Mouse (Mus musculus): Measurements from ENCODE around the gene Vkorc1l1. TPM values are rescaled to one million over a fixed set of nuclear protein-coding genes. Genes with fewer than 3 reads are reported as not detected.

Gene Vkorc1l1
- total and polyA plus RNA-seq, 3 experiments = 24.2 to 42.4 TPM; not detected in 1

- Histone ChIP-seq H3K4me3 (ENCODE audit: control insufficient read depth in 1 of 2, insufficient read depth in 1 of 2, low read depth in 2 of 2, low read length in 2 of 2) (no peak overlapping the region), H3K4me1 (ENCODE audit: control insufficient read depth in 1 of 2, insufficient read depth in 2 of 2, low read length in 2 of 2) (no peaks in the 10 kb centered on the region), H3K27ac (ENCODE audit: control insufficient read depth, low read depth, low read length) (no peak overlapping the region), H3K27me3 (ENCODE audit: control insufficient read depth in 1 of 2, insufficient read depth in 2 of 2, low read length in 2 of 2) (no peaks in the 10 kb centered on the region), H3K9me3 (replicated peaks; ENCODE audit: insufficient read depth, low read length) (no peaks in the 10 kb centered on the region), H3K79me2 (ENCODE audit: control insufficient read depth, insufficient read depth, low read length, poor library complexity) (peaks cover 7% of the 10 kb centered on the region), H3K9ac (ENCODE audit: control insufficient read depth, low read depth, low read length, poor library complexity, severe bottlenecking) (no peak overlapping the region), H3K36me3 (ENCODE audit: control insufficient read depth in 1 of 2, insufficient read depth in 2 of 2, low read length in 2 of 2) (peaks cover 0 to 5% of the 10 kb centered on the region in 2 experiments; a peak in 2 of 4 replicates)
- DNase-seq (ENCODE audit: low read depth, low spot score) = no peak
- TF ChIP-seq NRF1 (IDR thresholded peaks at IDR 0.05; ENCODE audit: insufficient read depth, low read depth, low read length, poor library complexity, severe bottlenecking) = no peak
- no peak for TF ChIP-seq JUND (IDR thresholded peaks at IDR 0.05; ENCODE audit: low read depth, low read length)
- no peak for TF ChIP-seq ZNF384 (IDR thresholded peaks at IDR 0.05; ENCODE audit: low read depth, low read length)
- no peak for TF ChIP-seq HCFC1 (IDR thresholded peaks at IDR 0.05; ENCODE audit: low read depth, low read length)
- TF ChIP-seq USF1 (IDR thresholded peaks at IDR 0.05; ENCODE audit: low read depth, low read length) = no peak
- no peak for TF ChIP-seq CTCF (IDR thresholded peaks at IDR 0.05 in 2 of 3, conservative IDR thresholded peaks at IDR 0.05 in 1 of 3; ENCODE audit: control insufficient read depth in 1 of 3, insufficient read depth in 1 of 3, low read depth in 2 of 3, low read length in 3 of 3, poor library complexity in 1 of 3, severe bottlenecking in 1 of 3)
- no peak for TF ChIP-seq CHD1 (IDR thresholded peaks at IDR 0.05; ENCODE audit: low read depth, low read length)
- TF ChIP-seq GATA1 (IDR thresholded peaks at IDR 0.05; ENCODE audit: low read depth, low read length) = no peak
- TF ChIP-seq CHD2 (IDR thresholded peaks at IDR 0.05; ENCODE audit: low read length) = no peak
- TF ChIP-seq SIN3A (IDR thresholded peaks at IDR 0.05; ENCODE audit: low read length) = no peak
- no peak for TF ChIP-seq ZKSCAN1 (IDR thresholded peaks at IDR 0.05; ENCODE audit: low read depth, low read length)
- TF ChIP-seq MAZ (IDR thresholded peaks at IDR 0.05; ENCODE audit: low read depth, low read length) = no peak
- TF ChIP-seq GABPA (IDR thresholded peaks at IDR 0.05; ENCODE audit: low read depth, low read length) = no peak
- no peak for TF ChIP-seq TBP (IDR thresholded peaks at IDR 0.05; ENCODE audit: low read depth, low read length)
- no peak for TF ChIP-seq TAL1 (IDR thresholded peaks at IDR 0.05; ENCODE audit: low read length)
- TF ChIP-seq ZC3H11A (IDR thresholded peaks at IDR 0.05; ENCODE audit: low read depth, low read length) = no peak
- TF ChIP-seq MAX (IDR thresholded peaks at IDR 0.05; ENCODE audit: low read length) = no peak
- TF ChIP-seq POLR2AphosphoS5 (IDR thresholded peaks at IDR 0.05; ENCODE audit: borderline replicate concordance, low read depth, low read length) = no peak
Observed at GRCm38 (mm10) chr5:129963224-129963623, 21.5 kb downstream of the Vkorc1l1 start.

- Histone ChIP-seq H3K4me1 (ENCODE audit: control insufficient read depth in 1 of 2, insufficient read depth in 2 of 2, low read length in 2 of 2) (peaks cover 0 to 6% of the 10 kb centered on the region in 2 experiments; a peak in 2 of 4 replicates), H3K4me3 (ENCODE audit: control insufficient read depth in 1 of 2, insufficient read depth in 1 of 2, low read depth in 2 of 2, low read length in 2 of 2) (no peak overlapping the region), H3K9me3 (replicated peaks; ENCODE audit: insufficient read depth, low read length) (no peaks in the 10 kb centered on the region), H3K27me3 (ENCODE audit: control insufficient read depth in 1 of 2, insufficient read depth in 2 of 2, low read length in 2 of 2) (no peaks in the 10 kb centered on the region), H3K36me3 (ENCODE audit: control insufficient read depth in 1 of 2, insufficient read depth in 2 of 2, low read length in 2 of 2) (peaks cover 2 to 3% of the 10 kb centered on the region in 2 experiments; a peak in 1 of 4 replicates), H3K9ac (ENCODE audit: control insufficient read depth, low read depth, low read length, poor library complexity, severe bottlenecking) (no peak overlapping the region), H3K79me2 (ENCODE audit: control insufficient read depth, insufficient read depth, low read length, poor library complexity) (peaks cover 1% of the 10 kb centered on the region; the same call in 1 of the 2 replicates), H3K27ac (ENCODE audit: control insufficient read depth, low read depth, low read length) (no peak overlapping the region)
- DNase-seq (ENCODE audit: low read depth, low spot score) = no peak
- TF ChIP-seq SMC3 (IDR thresholded peaks at IDR 0.05; ENCODE audit: low read depth, low read length) (no peak), CHD2 (IDR thresholded peaks at IDR 0.05; ENCODE audit: low read length) (no peak), EP300 (IDR thresholded peaks at IDR 0.05; ENCODE audit: low read depth in 1 of 2, low read length in 2 of 2) (no peak), USF2 (IDR thresholded peaks at IDR 0.05; ENCODE audit: borderline replicate concordance in 1 of 2, insufficient read depth in 1 of 2, low read depth in 1 of 2, low read length in 2 of 2) (no peak), BHLHE40 (IDR thresholded peaks at IDR 0.05; ENCODE audit: borderline replicate concordance, low read depth, low read length) (no peak), GATA1 (IDR thresholded peaks at IDR 0.05; ENCODE audit: low read depth, low read length) (no peak), TBP (IDR thresholded peaks at IDR 0.05; ENCODE audit: low read depth, low read length) (no peak), POLR2AphosphoS5 (IDR thresholded peaks at IDR 0.05; ENCODE audit: borderline replicate concordance, low read depth, low read length) (no peak), HCFC1 (IDR thresholded peaks at IDR 0.05; ENCODE audit: low read depth, low read length) (no peak), ELF1 (IDR thresholded peaks at IDR 0.05; ENCODE audit: low read depth, low read length) (no peak), CTCF (IDR thresholded peaks at IDR 0.05 in 2 of 3, conservative IDR thresholded peaks at IDR 0.05 in 1 of 3; ENCODE audit: control insufficient read depth in 1 of 3, insufficient read depth in 1 of 3, low read depth in 2 of 3, low read length in 3 of 3, poor library complexity in 1 of 3, severe bottlenecking in 1 of 3) (no peak), MAFK (IDR thresholded peaks at IDR 0.05; ENCODE audit: borderline replicate concordance, low read depth, low read length) (no peak), RCOR1 (IDR thresholded peaks at IDR 0.05; ENCODE audit: low read depth, low read length) (no peak), RAD21 (IDR thresholded peaks at IDR 0.05; ENCODE audit: low read depth, low read length) (no peak), SIN3A (IDR thresholded peaks at IDR 0.05; ENCODE audit: low read length) (no peak), POLR2AphosphoS2 (IDR thresholded peaks at IDR 0.05; ENCODE audit: low read length) (no peak)
Observed at GRCm38 (mm10) chr5:129966448-129966847, 24.7 kb downstream of the Vkorc1l1 start.
